Mouse (Mus musculus) myocyte (in vitro differentiated cells): ENCODE measurements around the gene Irgm1. TPM values are rescaled to one million over a fixed set of nuclear protein-coding genes. Genes with fewer than 3 reads are reported as not detected.

Experiments
- H3K27me3 ChIP-seq: one replicate; pipeline ENCODE4 v1.6.1; 2011; ENCODE audit not compliant: control insufficient read depth, insufficient read depth, insufficient read length
- H3K36me3 ChIP-seq: one replicate; pipeline ENCODE4 v1.6.1; 2011; ENCODE audit not compliant: control insufficient read depth, insufficient read depth
- H3K4me2 ChIP-seq: one replicate; pipeline ENCODE4 v1.6.1; 2011; ENCODE audit warnings: low read depth, control low read depth
- H3K4me3 ChIP-seq: one replicate; pipeline ENCODE4 v1.5.1; 2011; ENCODE audit warnings: mild to moderate bottlenecking, control low read depth, moderate library complexity
- H3K79me2 ChIP-seq: one replicate; pipeline ENCODE4 v1.6.1; 2011; ENCODE audit not compliant: control insufficient read depth, insufficient read depth
- H3ac ChIP-seq: one replicate; pipeline ENCODE4 v1.6.1; 2011; ENCODE audit not compliant: control insufficient read depth, insufficient read length
- CEBPB ChIP-seq: IDR thresholded peaks from 2 replicates; pipeline ENCODE4 v1.6.1; 2011; ENCODE audit warnings: mild to moderate bottlenecking, moderate library complexity; ENCODE audit not compliant: poor library complexity, insufficient read depth, severe bottlenecking
- E2F4 ChIP-seq: IDR thresholded peaks from one replicate; pipeline ENCODE4 v1.6.1; 2011; ENCODE audit warnings: mild to moderate bottlenecking, control low read depth, moderate library complexity; ENCODE audit not compliant: insufficient read depth
- MAX ChIP-seq: IDR thresholded peaks from one replicate; pipeline ENCODE4 v1.6.1; 2011; ENCODE audit warnings: low read depth, mild to moderate bottlenecking, control low read depth
- MYOD1 ChIP-seq, 3 experiments: IDR thresholded peaks; one replicate each; pipeline ENCODE4 v1.6.1; 2011; ENCODE audit warnings: control low read depth in 2 of 3, low read depth in 2 of 3, mild to moderate bottlenecking in 2 of 3, moderate library complexity in 1 of 3; ENCODE audit not compliant: insufficient read length in 2 of 3, control insufficient read depth in 1 of 3
- MYOG ChIP-seq, 3 experiments: IDR thresholded peaks; one replicate each; pipeline ENCODE4 v1.6.1; 2011; ENCODE audit warnings: control low read depth in 2 of 3, low read depth in 2 of 3, mild to moderate bottlenecking in 2 of 3; ENCODE audit not compliant: insufficient read length in 2 of 3, control insufficient read depth in 1 of 3, insufficient read depth in 1 of 3
- POLR2A ChIP-seq: IDR thresholded peaks from one replicate; pipeline ENCODE4 v1.6.1; 2011; ENCODE audit warnings: low read depth, mild to moderate bottlenecking, control low read depth, moderate library complexity; ENCODE audit not compliant: insufficient read length
- POLR2AphosphoS2 ChIP-seq: IDR thresholded peaks from one replicate; pipeline ENCODE4 v1.6.1; 2011; ENCODE audit warnings: low read depth, control low read depth; ENCODE audit not compliant: insufficient read length
- REST ChIP-seq: IDR thresholded peaks from one replicate; pipeline ENCODE4 v1.6.1; 2011; ENCODE audit warnings: mild to moderate bottlenecking, control low read depth, moderate library complexity; ENCODE audit not compliant: insufficient read depth, insufficient read length
- SRF ChIP-seq: IDR thresholded peaks from one replicate; pipeline ENCODE4 v1.6.1; 2011; ENCODE audit warnings: low read depth; ENCODE audit not compliant: control insufficient read depth, insufficient read length
- TCF12 ChIP-seq: IDR thresholded peaks from one replicate; pipeline ENCODE4 v1.6.1; 2011; ENCODE audit warnings: mild to moderate bottlenecking, control low read depth; ENCODE audit not compliant: poor library complexity, insufficient read depth, severe bottlenecking
- TCF3 ChIP-seq: IDR thresholded peaks from one replicate; pipeline ENCODE4 v1.6.1; 2011; ENCODE audit warnings: low read depth, control low read depth; ENCODE audit not compliant: insufficient read length
- USF1 ChIP-seq: IDR thresholded peaks from one replicate; pipeline ENCODE4 v1.6.1; 2011; ENCODE audit warnings: low read depth, mild to moderate bottlenecking, control low read depth, moderate library complexity
- polyA plus RNA-seq: library from polyadenylated mRNA; unstranded; fragments of >200 nt; fragmentation: generic; extraction: Trizol; gene quantifications from one replicate; pipeline ENCODE4 v1.2.1, GENCODE M21; 2012; ENCODE audit warnings: missing spikeins

Irgm1 gene
- polyA plus RNA-seq, 1 experiment, result 6.9 TPM

- Histone ChIP-seq H3K79me2 (peaks cover 5% of the 10 kb centered on the region), H3ac (no peak overlapping the region), H3K4me3 (no peak overlapping the region), H3K36me3 (peaks cover 14% of the 10 kb centered on the region), H3K4me2 (no peak overlapping the region), H3K27me3 (no peaks in the 10 kb centered on the region)
- no peak for TF ChIP-seq E2F4
- TF ChIP-seq REST, result no peak
- TF ChIP-seq TCF12, result no peak
- no peak for TF ChIP-seq POLR2AphosphoS2
- no peak for TF ChIP-seq MYOG (IDR thresholded peaks at IDR 0.05; ENCODE audit: control insufficient read depth in 1 of 3, insufficient read depth in 1 of 3, insufficient read length in 2 of 3, low read depth in 2 of 3)
- TF ChIP-seq MAX, result no peak
- TF ChIP-seq SRF, result no peak
- no peak for TF ChIP-seq POLR2A
- no peak for TF ChIP-seq CEBPB
- no peak for TF ChIP-seq USF1
- no peak for TF ChIP-seq MYOD1 (IDR thresholded peaks at IDR 0.05; ENCODE audit: control insufficient read depth in 1 of 3, insufficient read length in 2 of 3, low read depth in 2 of 3)
These were observed 7.7 kb downstream of the Irgm1 start for GRCm38 (mm10) chr11:48863808-48864207.

- no peaks in the 10 kb centered on the region for H3K79me2 ChIP-seq
- H3K36me3 ChIP-seq, result peaks cover 14% of the 10 kb centered on the region
- no peak overlapping the region for H3K4me3 ChIP-seq
- H3K4me2 ChIP-seq, result no peak overlapping the region
- H3ac ChIP-seq, result no peak overlapping the region
- TF ChIP-seq POLR2A, result no peak
- TF ChIP-seq MYOG (IDR thresholded peaks at IDR 0.05; ENCODE audit: control insufficient read depth in 1 of 3, insufficient read depth in 1 of 3, insufficient read length in 2 of 3, low read depth in 2 of 3), result no peak
- TF ChIP-seq E2F4, result no peak
- TF ChIP-seq TCF3, result no peak
- TF ChIP-seq CEBPB, result no peak
- no peak for TF ChIP-seq REST
- TF ChIP-seq MAX, result no peak
- no peak for TF ChIP-seq POLR2AphosphoS2
- TF ChIP-seq TCF12, result no peak
- no peak for TF ChIP-seq MYOD1 (IDR thresholded peaks at IDR 0.05; ENCODE audit: control insufficient read depth in 1 of 3, insufficient read length in 2 of 3, low read depth in 2 of 3)
- TF ChIP-seq USF1, result no peak
- no peaks in the 10 kb centered on the region for H3K27me3 ChIP-seq
These were observed 8.6 kb downstream of the Irgm1 start for GRCm38 (mm10) chr11:48862784-48863319.

GRCm38 (mm10) chr11:48859014-48859413, 12.5 kb downstream of the Irgm1 start:
- H3ac ChIP-seq, result no peak overlapping the region
- H3K4me2 ChIP-seq, result peak overlapping the region; percentile 75
- H3K4me3 ChIP-seq, result peak overlapping the region; percentile 53
- no peaks in the 10 kb centered on the region for H3K27me3 ChIP-seq
- TF ChIP-seq MYOG (IDR thresholded peaks at IDR 0.05; ENCODE audit: control insufficient read depth in 1 of 3, insufficient read depth in 1 of 3, insufficient read length in 2 of 3, low read depth in 2 of 3), result no peak
- TF ChIP-seq POLR2AphosphoS2, result no peak
- no peak for TF ChIP-seq USF1
- no peak for TF ChIP-seq MAX
- TF ChIP-seq POLR2A, result no peak
- no peak for TF ChIP-seq E2F4
- H3K36me3 ChIP-seq, result no peaks in the 10 kb centered on the region
- H3K79me2 ChIP-seq, result no peaks in the 10 kb centered on the region

GRCm38 (mm10) chr11:48853474-48854180, 17.9 kb downstream of the Irgm1 start:
- peak overlapping the region; percentile 53 for H3K4me3 ChIP-seq
- H3K27me3 ChIP-seq, result no peaks in the 10 kb centered on the region
- TF ChIP-seq E2F4 (peak; percentile 36), MYOG (IDR thresholded peaks at IDR 0.05; ENCODE audit: control insufficient read depth in 1 of 3, insufficient read depth in 1 of 3, insufficient read length in 2 of 3, low read depth in 2 of 3) (no peak)
- H3ac ChIP-seq, result peak overlapping the region; percentile 8
- no peaks in the 10 kb centered on the region for H3K79me2 ChIP-seq
- peak overlapping the region; percentile 93 for H3K4me2 ChIP-seq
- H3K36me3 ChIP-seq, result no peaks in the 10 kb centered on the region

GRCm38 (mm10) chr11:48852624-48853473, 18.6 kb downstream of the Irgm1 start:
- Histone ChIP-seq H3K79me2 (no peaks in the 10 kb centered on the region), H3K4me3 (peak overlapping the region; percentile 53), H3K27me3 (no peaks in the 10 kb centered on the region), H3ac (no peak overlapping the region), H3K36me3 (no peaks in the 10 kb centered on the region), H3K4me2 (peak overlapping the region; percentile 93)
- TF ChIP-seq TCF3 (no peak), TCF12 (no peak), SRF (no peak), MYOG (IDR thresholded peaks at IDR 0.05; ENCODE audit: control insufficient read depth in 1 of 3, insufficient read depth in 1 of 3, insufficient read length in 2 of 3, low read depth in 2 of 3) (no peak), USF1 (no peak), MYOD1 (IDR thresholded peaks at IDR 0.05; ENCODE audit: control insufficient read depth in 1 of 3, insufficient read length in 2 of 3, low read depth in 2 of 3) (no peak), MAX (no peak), CEBPB (no peak), POLR2A (no peak), E2F4 (no peak), POLR2AphosphoS2 (no peak)
